Mouse (Mus musculus) limb, embryonic 14.5 days (tissue): ENCODE data around the gene Fes. TPM values are rescaled to one million over a fixed set of nuclear protein-coding genes. Genes with fewer than 3 reads are reported as not detected.

Source experiments
- ATAC-seq: fragments of 200-750 bp; cut with Nextera tagmentation; 2 replicates; pipeline ENCODE4 v1.8.0; 2017; ENCODE audit warnings: low read depth, moderate number of reproducible peaks, moderate TSS enrichment; ENCODE audit not compliant: low FRiP score
- DNase-seq: peaks from one replicate; pipeline ENCODE4 v3.0.0-alpha.2; 2015; ENCODE audit warnings: low spot score
- H3K27ac ChIP-seq: fragments of 300-500 bp; sonication (generic); replicated peaks from 2 replicates; pipeline ENCODE4 v1.5.1; 2014; ENCODE audit warnings: low read depth, mild to moderate bottlenecking, low read length, moderate library complexity, mixed read lengths
- H3K27me3 ChIP-seq: fragments of 300-500 bp; sonication (generic); 2 replicates; pipeline ENCODE4 v1.6.1; 2014; ENCODE audit warnings: low read length, mixed read lengths; ENCODE audit not compliant: control insufficient read depth, insufficient read depth
- H3K36me3 ChIP-seq: fragments of 300-500 bp; sonication (generic); 2 replicates; pipeline ENCODE4 v1.6.1; 2014; ENCODE audit warnings: mild to moderate bottlenecking, low read length, moderate library complexity, mixed read lengths; ENCODE audit not compliant: control insufficient read depth, insufficient read depth
- H3K4me1 ChIP-seq: fragments of 300-500 bp; sonication (generic); 2 replicates; pipeline ENCODE4 v1.6.1; 2014; ENCODE audit warnings: antibody characterized with exemption, low read length, mixed read lengths; ENCODE audit not compliant: control insufficient read depth, insufficient read depth
- H3K4me2 ChIP-seq: fragments of 300-500 bp; sonication (generic); replicated peaks from 2 replicates; pipeline ENCODE4 v1.6.1; 2014; ENCODE audit warnings: low read depth, mild to moderate bottlenecking, low read length, moderate library complexity; ENCODE audit not compliant: severe bottlenecking
- H3K4me3 ChIP-seq: fragments of 300-500 bp; sonication (generic); replicated peaks from 2 replicates; pipeline ENCODE4 v1.5.1; 2014; ENCODE audit warnings: low read length
- H3K9ac ChIP-seq: fragments of 300-500 bp; sonication (generic); 2 replicates; pipeline ENCODE4 v1.6.1; 2014; ENCODE audit warnings: mild to moderate bottlenecking, low read depth, low read length, moderate library complexity; ENCODE audit not compliant: severe bottlenecking
- H3K9me3 ChIP-seq: fragments of 300-500 bp; sonication (generic); 2 replicates; pipeline ENCODE4 v1.6.1; 2016; ENCODE audit warnings: low read length; ENCODE audit not compliant: control insufficient read depth
- POLR2A ChIP-seq: fragments of 200-500 bp; IDR thresholded peaks from 2 replicates; pipeline ENCODE4 v1.8.0; 2012; ENCODE audit warnings: inconsistent platforms, mild to moderate bottlenecking, moderate library complexity, borderline replicate concordance; ENCODE audit not compliant: insufficient read depth, insufficient read length; ENCODE audit errors: extremely low read depth
- WGBS: fragments of 180-500 bp; shearing (Covaris S2); extraction: QIAGEN DNeasy Blood & Tissue Kit; methylation state at CpG from one replicate; pipeline ENCODE4 v1.1.7; 2014; 5-methylcytosine and 5-hydroxymethylcytosine counted together
- polyA plus RNA-seq, 2 experiments: library from polyadenylated mRNA; depleted of rRNA in 1 of 2; stranded (reverse) in 1 of 2; unstranded in 1 of 2; fragments of >200 nt; fragmentation: Nextera tagmentation in 1 of 2; extraction: Ambion mirVana in 1 of 2; gene quantifications; 2 replicates each; pipeline versions ENCODE4 v1.2.1 to v1.2.3; 2012 to 2014

The Fes gene
- polyA plus RNA-seq, 2 experiments, result 12.6 to 23.5 TPM

- H3K4me1 ChIP-seq, result peaks cover 12% of the 10 kb centered on the region
- H3K27ac ChIP-seq, result no peak overlapping the region
- no peak for ATAC-seq
- no peaks in the 10 kb centered on the region for H3K9me3 ChIP-seq
- no peak overlapping the region for H3K4me3 ChIP-seq
- WGBS, result 93% methylated on average over 9 of the region's 9 CpGs
- no peak overlapping the region for H3K4me2 ChIP-seq
- no peak overlapping the region for H3K9ac ChIP-seq
- no peak for TF ChIP-seq POLR2A
- peaks cover 20% of the 10 kb centered on the region for H3K36me3 ChIP-seq
- no peaks in the 10 kb centered on the region for H3K27me3 ChIP-seq
- DNase-seq, result no peak
Measured at GRCm38 (mm10) chr7:80346173-80346572, 41.6 kb downstream of the Fes start.

- ATAC-seq (no peak), DNase-seq (no peak)
- Histone ChIP-seq H3K36me3 (peaks cover 6% of the 10 kb centered on the region; the same call in 1 of the 2 replicates), H3K27me3 (no peaks in the 10 kb centered on the region), H3K27ac (peak overlapping the region; percentile 68; the same call in 1 of the 2 replicates), H3K9me3 (no peaks in the 10 kb centered on the region), H3K9ac (peak overlapping the region; percentile 81), H3K4me2 (peak overlapping the region; percentile 74), H3K4me1 (peaks cover 25% of the 10 kb centered on the region), H3K4me3 (peak overlapping the region; percentile 51)
- 25% methylated on average over 19 of the region's 19 CpGs for WGBS
- no peak for TF ChIP-seq POLR2A
Measured at GRCm38 (mm10) chr7:80343270-80344018, 44.3 kb downstream of the Fes start.

- peak; percentile 99 for DNase-seq
- H3K9me3 ChIP-seq, result no peaks in the 10 kb centered on the region
- 2% methylated on average over 25 of the region's 25 CpGs for WGBS
- H3K27ac ChIP-seq, result peak within 1 kb of the TSS; percentile 68; the same call in 1 of the 2 replicates
- peak within 1 kb of the TSS; percentile 81 for H3K9ac ChIP-seq
- peaks cover 6% of the 10 kb centered on the region; the same call in 1 of the 2 replicates for H3K36me3 ChIP-seq
- peak; percentile 96; the same call in 1 of the 2 replicates for TF ChIP-seq POLR2A
- peak within 1 kb of the TSS; percentile 51 for H3K4me3 ChIP-seq
- peaks cover 28% of the 10 kb centered on the region for H3K4me1 ChIP-seq
- peak; percentile 72 for ATAC-seq
- H3K27me3 ChIP-seq, result no peaks in the 10 kb centered on the region
- peak within 1 kb of the TSS; percentile 74 for H3K4me2 ChIP-seq
Measured at GRCm38 (mm10) chr7:80342858-80343257, 44.9 kb downstream of the Fes start, which contains the start of gene Hddc3. TSS of gene Hddc3 (plus strand) at chr7:80343104.

- Histone ChIP-seq H3K36me3 (peaks cover 10% of the 10 kb centered on the region), H3K9ac (no peak overlapping the region), H3K4me3 (no peak overlapping the region), H3K4me2 (no peak overlapping the region), H3K27ac (no peak overlapping the region), H3K9me3 (no peaks in the 10 kb centered on the region), H3K4me1 (peaks cover 28% of the 10 kb centered on the region), H3K27me3 (no peaks in the 10 kb centered on the region)
- 77% methylated on average over 7 of the region's 7 CpGs for WGBS
- no peak for ATAC-seq
- TF ChIP-seq POLR2A, result no peak
- DNase-seq, result no peak
Measured at GRCm38 (mm10) chr7:80341793-80342192, 46.0 kb downstream of the Fes start.

GRCm38 (mm10) chr7:80340793-80341192, 47.0 kb downstream of the Fes start, which contains the start of gene Unc45a:
TSS of gene Unc45a (minus strand) at chr7:80341005.
- H3K4me2 ChIP-seq, result peak within 1 kb of the TSS; percentile 88
- no peak for TF ChIP-seq POLR2A
- peak; percentile 58 for ATAC-seq

More at GRCm38 (mm10) chr7:80340793-80341192, 47.0 kb downstream of the Fes start, which contains the start of gene Unc45a:
- H3K9me3 ChIP-seq, result no peaks in the 10 kb centered on the region
- H3K4me1 ChIP-seq, result peaks cover 28% of the 10 kb centered on the region
- no peaks in the 10 kb centered on the region for H3K27me3 ChIP-seq
- H3K9ac ChIP-seq, result peak within 1 kb of the TSS; percentile 68
- peak; percentile 73 for DNase-seq
- H3K36me3 ChIP-seq, result peaks cover 20% of the 10 kb centered on the region
- WGBS, result 2% methylated on average over 11 of the region's 11 CpGs
- H3K27ac ChIP-seq, result peak within 1 kb of the TSS; percentile 91
- H3K4me3 ChIP-seq, result peak within 1 kb of the TSS; percentile 56
